Mouse (Mus musculus): ENCODE measurements around the gene Ubap2.

The Ubap2 gene

GRCm38 (mm10) chr4:41165693-41166475 lies 109.1 kb downstream of the Ubap2 start:
- DNase-seq (ENCODE audit: low read depth, low spot score) = peak; percentile 42

GRCm38 (mm10) chr4:41164974-41165373 lies 110.0 kb downstream of the Ubap2 start:
- no peak for DNase-seq (ENCODE audit: low read depth, low spot score)

GRCm38 (mm10) chr4:41161232-41161631 lies 113.7 kb downstream of the Ubap2 start:
- DNase-seq (ENCODE audit: low read depth, low spot score) = no peak

- DNase-seq (ENCODE audit: low read depth, low spot score) = no peak
Measured at GRCm38 (mm10) chr4:41158251-41158650, 116.7 kb downstream of the Ubap2 start.

GRCm38 (mm10) chr4:41156961-41157360 lies 118.0 kb downstream of the Ubap2 start:
- DNase-seq (ENCODE audit: low read depth, low spot score) = no peak

- DNase-seq (ENCODE audit: low read depth, low spot score) = no peak
Measured at GRCm38 (mm10) chr4:41153146-41153545, 121.8 kb downstream of the Ubap2 start.

GRCm38 (mm10) chr4:41151186-41151585 lies 123.8 kb downstream of the Ubap2 start:
- no peak for DNase-seq (ENCODE audit: low read depth, low spot score)

GRCm38 (mm10) chr4:41149891-41150290 lies 125.1 kb downstream of the Ubap2 start:
- no peak for DNase-seq (ENCODE audit: low read depth, low spot score)
